ENCODE assay signal across 8 mouse cellular contexts in genomic region chr2:174859533-174859932, GRCm38 (mm10).
A peak's percentile ranks its signal among the peaks of the same experiment; 100 is the strongest.
DNase-seq lines count a peak whose midpoint lies in the region; ATAC-seq and TF ChIP-seq lines count a peak whose summit lies in the region.

No protein-coding gene starts in this region.

- H3K36me3 ChIP-seq in testis, adult 2 months (ENCODE audit: control insufficient read depth, insufficient read depth, low read length), result no peaks in the 10 kb centered on the region
- no peaks in the 10 kb centered on the region for H3K36me3 ChIP-seq in forebrain, embryonic 14.5 days (ENCODE audit: control insufficient read depth, insufficient read depth, low read length)
- no peaks in the 10 kb centered on the region for H3K36me3 ChIP-seq in kidney, embryonic 16.5 days (ENCODE audit: insufficient read depth, low read length)

- no peak for TF ChIP-seq POLR2A in testis, adult 2 months (IDR thresholded peaks at IDR 0.05; ENCODE audit: control insufficient read depth, low read depth, low read length)

- H3K4me1 ChIP-seq in testis, adult 2 months (ENCODE audit: control insufficient read depth, insufficient read depth, low read length), result peaks cover 7% of the 10 kb centered on the region
- H3K4me1 ChIP-seq in forebrain, embryonic 14.5 days (ENCODE audit: control insufficient read depth, insufficient read depth, low read length), result peaks cover 2% of the 10 kb centered on the region; the same call in 1 of the 2 replicates
- peaks cover 21% of the 10 kb centered on the region for H3K4me1 ChIP-seq in kidney, embryonic 16.5 days (ENCODE audit: insufficient read depth, low read length)

- no peaks in the 10 kb centered on the region for H3K27me3 ChIP-seq in testis, adult 2 months (ENCODE audit: control insufficient read depth, insufficient read depth, low read length)
- H3K27me3 ChIP-seq in forebrain, embryonic 14.5 days (replicated peaks; ENCODE audit: control insufficient read depth, insufficient read depth, low read length), result no peaks in the 10 kb centered on the region
- H3K27me3 ChIP-seq in kidney, embryonic 16.5 days (ENCODE audit: insufficient read depth, low read length), result no peaks in the 10 kb centered on the region

- no peaks in the 10 kb centered on the region for H3K9me3 ChIP-seq in forebrain, embryonic 14.5 days (replicated peaks; ENCODE audit: control insufficient read depth, low read length)
- no peaks in the 10 kb centered on the region for H3K9me3 ChIP-seq in kidney, embryonic 16.5 days (ENCODE audit: low read length)

- H3K4me2 ChIP-seq in forebrain, embryonic 14.5 days (ENCODE audit: low read length), result no peak overlapping the region
- no peak overlapping the region for H3K4me2 ChIP-seq in kidney, embryonic 16.5 days (replicated peaks; ENCODE audit: low read depth, low read length)

- no peak overlapping the region for H3K27ac ChIP-seq in testis, adult 2 months (ENCODE audit: control insufficient read depth, insufficient read depth, low read depth, low read length)
- H3K27ac ChIP-seq in forebrain, embryonic 14.5 days (ENCODE audit: low read depth, low read length), result no peak overlapping the region
- H3K27ac ChIP-seq in kidney, embryonic 16.5 days (ENCODE audit: low read length), result peak overlapping the region; percentile 95

- no peak overlapping the region for H3K4me3 ChIP-seq in testis, adult 2 months (ENCODE audit: control insufficient read depth, low read depth, low read length)
- no peak overlapping the region for H3K4me3 ChIP-seq in forebrain, embryonic 14.5 days (ENCODE audit: low read depth, low read length)
- no peak overlapping the region for H3K4me3 ChIP-seq in kidney, embryonic 16.5 days (ENCODE audit: low read length)

- TF ChIP-seq CTCF in testis, adult 2 months (IDR thresholded peaks at IDR 0.05; ENCODE audit: control insufficient read depth, insufficient read depth, insufficient replicate concordance, low read depth, low read length), result peak; percentile 68

- H3K9ac ChIP-seq in forebrain, embryonic 14.5 days (ENCODE audit: low read length), result no peak overlapping the region
- H3K9ac ChIP-seq in kidney, embryonic 16.5 days (replicated peaks; ENCODE audit: low read length), result no peak overlapping the region

- ATAC-seq in forebrain, embryonic 14.5 days, result no peak
- no peak for ATAC-seq in kidney, embryonic 16.5 days (ENCODE audit: low FRiP score, low TSS enrichment)

- WGBS in forebrain, embryonic 14.5 days, result 30% methylated on average over 7 of the region's 7 CpGs
- WGBS in kidney, embryonic 16.5 days, result 35% methylated on average over 7 of the region's 7 CpGs

- peak; percentile 32 for DNase-seq in adrenal gland, postnatal 25 days
- DNase-seq in adrenal gland, adult 2 months, result no peak
- no peak for DNase-seq in testis, postnatal 10 days (ENCODE audit: low spot score)
- peak; percentile 61 for DNase-seq in forebrain, embryonic 14.5 days (ENCODE audit: low spot score)
- DNase-seq in neural tube, embryonic 10.5 days (ENCODE audit: extremely low spot score, low spot score), result peak; percentile 50
- DNase-seq in ovary, postnatal 36 days (ENCODE audit: low spot score), result no peak

Comparison
In these comparisons a context has a peak if more than half of its experiments do, and no peak if none do; other contexts are left out.
1. DNase-seq: peak in adrenal gland, postnatal 25 days (single experiment), forebrain, embryonic 14.5 days (single experiment) and neural tube, embryonic 10.5 days (single experiment); none in adrenal gland, adult 2 months (single experiment), testis, postnatal 10 days (single experiment) and ovary, postnatal 36 days (single experiment).